Mouse (Mus musculus) CH12.LX (cell line): ENCODE measurements around the gene Cep83.

Experiments
- CTCF ChIP-seq, 2 experiments: IDR thresholded peaks in 1 of 2; conservative IDR thresholded peaks in 1 of 2; 2 replicates each; pipeline ENCODE4 v1.5.1; 2011 to 2012; ENCODE audit warnings: low read depth in 2 of 2, low read length in 2 of 2, improper control_type of control experiment in 1 of 2, inconsistent platforms in 1 of 2, mild to moderate bottlenecking in 1 of 2, moderate library complexity in 1 of 2
- EP300 ChIP-seq: IDR thresholded peaks from 2 replicates; pipeline ENCODE4 v1.6.1; 2011; ENCODE audit warnings: low read length, improper control_type of control experiment
- HCFC1 ChIP-seq: IDR thresholded peaks from 2 replicates; pipeline ENCODE4 v1.6.1; 2012; ENCODE audit warnings: low read depth, mild to moderate bottlenecking, inconsistent platforms, low read length, improper control_type of control experiment
- KAT2A ChIP-seq: IDR thresholded peaks from 2 replicates; pipeline ENCODE4 v1.6.1; 2012; ENCODE audit warnings: low read length, improper control_type of control experiment, inconsistent platforms; ENCODE audit not compliant: insufficient replicate concordance
- POLR2AphosphoS2 ChIP-seq: IDR thresholded peaks from 2 replicates; pipeline ENCODE4 v1.6.1; 2011; ENCODE audit warnings: low read depth, low read length, improper control_type of control experiment
- TCF12 ChIP-seq: IDR thresholded peaks from 2 replicates; pipeline ENCODE4 v1.6.1; 2014; ENCODE audit warnings: low read depth, mild to moderate bottlenecking, inconsistent platforms, low read length, improper control_type of control experiment
- ZMIZ1 ChIP-seq: IDR thresholded peaks from 2 replicates; pipeline ENCODE4 v1.6.1; 2012; ENCODE audit warnings: low read depth, mild to moderate bottlenecking, inconsistent platforms, low read length, improper control_type of control experiment

GRCm38 (mm10) chr10:94808275-94808674 is 119.8 kb downstream of the Cep83 start:
- TF ChIP-seq POLR2AphosphoS2, result no peak
- no peak for TF ChIP-seq CTCF (conservative IDR thresholded peaks at IDR 0.05 in 1 of 2, IDR thresholded peaks at IDR 0.05 in 1 of 2; ENCODE audit: low read depth in 2 of 2, low read length in 2 of 2)
- no peak for TF ChIP-seq EP300
- TF ChIP-seq ZMIZ1, result no peak
- TF ChIP-seq HCFC1, result no peak
- no peak for TF ChIP-seq KAT2A
- no peak for TF ChIP-seq TCF12
